In genomic region chr7:28788307-28789195, GRCm38 (mm10) we compare ENCODE assay signal across 11 mouse cellular contexts. TPM values are rescaled to one million over a fixed set of nuclear protein-coding genes. Genes with fewer than 3 reads are reported as not detected.
DNase-seq lines count a peak whose midpoint lies in the region; ATAC-seq and TF ChIP-seq lines count a peak whose summit lies in the region.
"Had no signal": no experiment of that assay in that cellular context is flagged by ENCODE, and none has a peak within 500 bp of the region (broad histone marks: within the 10 kb centered on the region; RNA-seq: fewer than 3 reads in every experiment).

TSS of gene Rinl (plus strand) at chr7:28788969.

- intact Hi-C loops in heart, postnatal 14 days (cut with DNase I): no loop called here

- peak within 1 kb of the TSS; percentile 25; the same call in 1 of the 2 replicates for H3K4me2 ChIP-seq in heart, postnatal 0 days (ENCODE audit: low read depth, low read length)
- H3K4me2 ChIP-seq: neural tube, embryonic 12.5 days had no signal

- no peaks in the 10 kb centered on the region for H3K27me3 ChIP-seq in heart, postnatal 0 days (ENCODE audit: control insufficient read depth, insufficient read depth, low read length)
- no peaks in the 10 kb centered on the region for H3K27me3 ChIP-seq in thymus, adult 2 months (ENCODE audit: control insufficient read depth, insufficient read depth, low read length)
- H3K27me3 ChIP-seq: neural tube, embryonic 12.5 days had no signal

- H3K4me1 ChIP-seq in heart, postnatal 0 days (ENCODE audit: control insufficient read depth, insufficient read depth): no peaks in the 10 kb centered on the region; the same call in 1 of the 2 replicates
- peaks cover 63% of the 10 kb centered on the region for H3K4me1 ChIP-seq in thymus, adult 2 months (replicated peaks; ENCODE audit: control insufficient read depth, insufficient read depth, low read length)
- H3K4me1 ChIP-seq: neural tube, embryonic 12.5 days had no signal

- H3K9me3 ChIP-seq in heart, postnatal 0 days (replicated peaks; ENCODE audit: control insufficient read depth, low read length): no peaks in the 10 kb centered on the region
- H3K9me3 ChIP-seq: G1E; neural tube, embryonic 12.5 days had no signal

- H3K4me3 ChIP-seq in heart, postnatal 0 days (ENCODE audit: low read depth, low read length): peak within 1 kb of the TSS; percentile 11; the same call in 1 of the 2 replicates
- H3K4me3 ChIP-seq in thymus, adult 2 months (ENCODE audit: control insufficient read depth, insufficient read depth, low read length): peak within 1 kb of the TSS; percentile 54
- H3K4me3 ChIP-seq: neural tube, embryonic 12.5 days had no signal

- peak; percentile 69; the same call in 1 of the 2 replicates for TF ChIP-seq POLR2A in thymus, adult 2 months (IDR thresholded peaks at IDR 0.05; ENCODE audit: control insufficient read depth, extremely low read depth, insufficient read depth, low read length, poor library complexity)

- H3K36me3 ChIP-seq in heart, postnatal 0 days (replicated peaks; ENCODE audit: control insufficient read depth, insufficient read depth, low read length): peaks cover 25% of the 10 kb centered on the region
- no peaks in the 10 kb centered on the region for H3K36me3 ChIP-seq in thymus, adult 2 months (ENCODE audit: control insufficient read depth, insufficient read depth, low read length)

- 0 out of 2 replicates have a peak within 1 kb of the TSS, but pooled peaks have one; percentile 15 for H3K9ac ChIP-seq in heart, postnatal 0 days (replicated peaks; ENCODE audit: low read depth, low read length)
- H3K9ac ChIP-seq: neural tube, embryonic 12.5 days had no signal

- no peak for TF ChIP-seq CTCF in heart, postnatal 0 days (IDR thresholded peaks at IDR 0.05; ENCODE audit: low read depth)
- TF ChIP-seq CTCF in thymus, adult 2 months (IDR thresholded peaks at IDR 0.05; ENCODE audit: borderline replicate concordance, control insufficient read depth, extremely low read depth, insufficient read depth, low read length, poor library complexity): no peak

- no peak for TF ChIP-seq EP300 in heart, postnatal 0 days (IDR thresholded peaks at IDR 0.05; ENCODE audit: low read depth)

- ATAC-seq in heart, postnatal 0 days (ENCODE audit: insufficient read depth, low read depth): no peak
- ATAC-seq in granulocyte monocyte progenitor cell, adult 5-6 weeks (replicated peaks; ENCODE audit: poor library complexity, severe bottlenecking): peak; percentile 72

- no peak within 1 kb of the TSS for H3K27ac ChIP-seq in heart, postnatal 0 days (ENCODE audit: low read depth)
- peak within 1 kb of the TSS; percentile 65 for H3K27ac ChIP-seq in thymus, adult 2 months (ENCODE audit: control insufficient read depth, insufficient read depth, low read length)
- H3K27ac ChIP-seq: neural tube, embryonic 12.5 days had no signal

- 57% methylated on average over 5 of the region's 5 CpGs for WGBS in heart, postnatal 0 days
- 9% methylated on average over 5 of the region's 5 CpGs for WGBS in thymus, adult 2 months

- no peak for DNase-seq in heart, postnatal 0 days (ENCODE audit: low spot score)
- DNase-seq in heart, postnatal 14 days: no peak
- peak; percentile 68 for DNase-seq in lung, postnatal 36 days
- DNase-seq in thymus, adult 2 months: peak; percentile 79
- DNase-seq in right cerebral cortex, postnatal 4 days: no peak
- no peak for DNase-seq in cerebellum, adult 9-10 months
- DNase-seq in gastrocnemius, adult 18-20 months (ENCODE audit: low spot score): no peak
- DNase-seq: cerebellum, adult 2 months had no signal

RNA-seq across cellular contexts. Expression of gene Rinl, which starts in this region (rescaled TPM):
- total RNA-seq in heart, postnatal 0 days (2014; rRNA removed; ENCODE audit: low replicate concordance): 2.1 and 2.7 TPM in 2 replicates
- 2.3 and 2.4 TPM in 2 replicates for polyA plus RNA-seq in heart, postnatal 0 days (2015; fragmentation: Nextera tagmentation; extraction: Ambion mirVana)
- total RNA-seq in heart, postnatal 14 days (2021): 1 to 10 TPM; 2.2 to 4.0 TPM
- 67.9 and 72.3 TPM in 2 replicates for total RNA-seq in granulocyte monocyte progenitor cell, adult 5-6 weeks (2014; fragmentation: Nextera tagmentation)
- total RNA-seq in granulocyte monocyte progenitor cell, adult 5-6 weeks (2017): 55.9 and 75.5 TPM in 2 replicates
- 91.9 and 93.7 TPM in 2 replicates for polyA plus RNA-seq in thymus, adult 2 months (2012; rRNA removed)
- under 1 TPM; 0.45 to 0.46 TPM for total RNA-seq in gastrocnemius, adult 18-20 months (2021)

Comparison
In these comparisons a context has a peak if more than half of its experiments do, and no peak if none do; other contexts are left out.
1. RNA of gene Rinl (total RNA-seq): 55.9 to 75.5 TPM in granulocyte monocyte progenitor cell, adult 5-6 weeks; 2.2 to 4.0 TPM in heart, postnatal 14 days, 2.1 to 2.7 TPM in heart, postnatal 0 days and 0.45 to 0.46 TPM in gastrocnemius, adult 18-20 months; every median in the first group is over 10 times any median in the second.
2. RNA of gene Rinl (polyA plus RNA-seq): 91.9 to 93.7 TPM in thymus, adult 2 months; 2.3 to 2.4 TPM in heart, postnatal 0 days; every median in the first group is over 10 times any median in the second.
3. DNase-seq: peak in lung, postnatal 36 days (single experiment) and thymus, adult 2 months (single experiment); none in heart, postnatal 0 days (single experiment), heart, postnatal 14 days (0 of 2), right cerebral cortex, postnatal 4 days (single experiment), cerebellum, adult 9-10 months (single experiment) and gastrocnemius, adult 18-20 months (single experiment).